Mouse (Mus musculus) kidney, adult 2 months (tissue): Measurements from ENCODE around the gene Ssu2.

Source experiments
- CTCF ChIP-seq: fragments of 200-500 bp; conservative IDR thresholded peaks from 2 replicates; pipeline ENCODE4 v1.5.1; 2011; ENCODE audit warnings: low read depth, mild to moderate bottlenecking, control low read depth, low read length, moderate library complexity, mixed read lengths; ENCODE audit not compliant: insufficient read depth, insufficient read length
- POLR2A ChIP-seq: fragments of 200-500 bp; IDR thresholded peaks from one replicate; pipeline ENCODE4 v1.6.1; 2011; ENCODE audit warnings: low read depth, low read length, control low read depth

DNA sequence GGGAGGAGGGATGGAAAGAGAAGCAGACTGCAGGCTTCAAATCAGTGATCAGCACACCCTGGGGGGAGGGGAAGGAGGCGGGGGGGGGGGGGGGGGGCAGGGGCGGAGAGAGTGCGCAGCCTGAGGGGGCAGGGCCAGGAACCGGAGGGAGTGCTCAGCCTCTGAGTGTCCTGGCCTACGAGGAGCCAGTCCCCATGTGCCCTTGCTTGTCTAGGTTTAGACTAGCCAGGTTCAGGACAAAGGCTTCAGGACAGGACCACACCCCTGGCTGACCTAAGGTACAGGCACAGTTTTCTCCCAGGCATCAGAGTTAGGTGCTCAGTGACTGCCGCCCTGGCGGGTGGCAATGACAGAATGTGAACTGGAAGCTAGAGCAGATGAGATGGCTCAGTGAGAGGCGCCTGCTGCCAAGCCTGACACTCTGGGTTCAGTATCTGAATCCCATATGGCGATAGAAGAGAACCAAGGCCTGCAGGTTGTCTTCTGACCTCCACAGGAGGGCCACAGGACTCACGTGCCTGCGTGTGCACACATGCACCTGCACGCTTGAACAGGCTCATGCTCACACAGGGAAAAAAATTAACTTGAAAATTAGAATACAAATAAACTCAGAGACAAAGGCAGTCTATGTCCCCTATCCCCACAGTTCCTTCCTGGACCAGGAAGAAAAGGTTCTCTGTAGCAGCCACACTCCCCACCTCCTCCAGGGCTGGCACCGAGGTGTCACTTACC lies 12.0 kb downstream of the Ssu2 start:
- TF ChIP-seq CTCF (no peak), POLR2A (no peak)
